Mouse (Mus musculus) ES-Bruce4 (cell line): ENCODE measurements around the gene Bdkrb2.

ENCODE experiments used
- CTCF ChIP-seq: IDR thresholded peaks from one replicate; pipeline ENCODE4 v1.8.1; 2011; ENCODE audit warnings: low read depth, low read length
- POLR2A ChIP-seq: IDR thresholded peaks from one replicate; pipeline ENCODE4 v1.8.1; 2011; ENCODE audit warnings: low read length; ENCODE audit not compliant: insufficient read depth

DNA sequence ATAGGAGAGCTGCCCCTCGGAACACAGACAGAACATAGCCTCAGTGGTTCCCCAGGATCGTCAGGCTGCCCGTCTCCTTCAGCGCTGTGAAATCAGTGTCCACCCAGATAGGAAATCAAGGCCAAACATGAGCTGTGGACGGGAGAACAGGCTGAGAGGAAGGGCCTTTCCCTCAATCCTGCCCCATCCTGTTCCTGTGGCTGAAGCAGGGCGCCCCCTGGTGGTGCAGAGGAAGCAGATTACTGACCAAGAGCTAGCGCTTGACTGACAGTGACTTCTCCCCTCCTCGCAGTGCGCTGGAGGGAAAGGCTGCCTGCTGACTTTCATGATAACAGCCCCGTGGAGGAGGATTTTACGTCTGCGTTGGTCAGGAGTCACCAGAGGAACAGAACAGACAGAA, 21.8 kb downstream of the Bdkrb2 start:
- TF ChIP-seq CTCF (peak; percentile 98), POLR2A (no peak)
